Mouse (Mus musculus): Measurements from ENCODE around the gene Cfap100.

The Cfap100 gene

DNA sequence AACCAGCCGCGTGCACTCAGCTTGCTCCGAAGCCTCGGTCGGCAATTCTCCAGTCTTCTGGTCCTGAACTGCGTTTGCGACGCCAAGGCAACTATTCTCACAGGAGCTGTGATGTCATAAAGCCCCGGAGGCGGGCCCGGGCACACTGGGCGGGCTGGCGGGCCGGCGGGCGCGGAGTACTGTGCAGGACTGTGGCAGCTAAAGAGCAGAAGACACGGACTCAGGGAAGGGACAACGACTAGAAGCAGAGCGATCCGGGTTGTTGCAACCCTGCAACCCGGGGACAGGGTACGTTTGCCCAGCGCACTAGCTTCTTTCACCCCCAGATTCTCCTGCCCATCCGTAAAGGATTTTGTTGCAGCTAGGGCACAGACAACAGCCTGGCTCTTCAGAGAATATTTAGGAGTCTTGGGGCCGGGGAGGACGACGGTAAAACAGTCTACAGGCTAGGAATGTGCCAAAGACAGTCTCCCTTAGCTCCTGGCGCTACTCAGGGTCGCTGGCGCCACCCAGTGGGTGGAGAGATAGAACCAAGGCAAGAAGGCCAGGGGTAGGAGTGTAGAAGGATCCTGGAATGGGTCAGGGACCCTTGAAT is at the start of gene Cfap100:
Gene Cfap100, minus strand, starts transcription at position 418 of the 595 bp plus-strand sequence.
- no peak for DNase-seq (ENCODE audit: low read depth, low spot score)
- Histone ChIP-seq H3K36me3 (ENCODE audit: control insufficient read depth, insufficient read depth, low read length, poor library complexity, severe bottlenecking) (no peaks in the 10 kb centered on the region), H3K27me3 (ENCODE audit: control insufficient read depth, insufficient read depth, low read length, poor library complexity, severe bottlenecking) (no peaks in the 10 kb centered on the region)

DNA sequence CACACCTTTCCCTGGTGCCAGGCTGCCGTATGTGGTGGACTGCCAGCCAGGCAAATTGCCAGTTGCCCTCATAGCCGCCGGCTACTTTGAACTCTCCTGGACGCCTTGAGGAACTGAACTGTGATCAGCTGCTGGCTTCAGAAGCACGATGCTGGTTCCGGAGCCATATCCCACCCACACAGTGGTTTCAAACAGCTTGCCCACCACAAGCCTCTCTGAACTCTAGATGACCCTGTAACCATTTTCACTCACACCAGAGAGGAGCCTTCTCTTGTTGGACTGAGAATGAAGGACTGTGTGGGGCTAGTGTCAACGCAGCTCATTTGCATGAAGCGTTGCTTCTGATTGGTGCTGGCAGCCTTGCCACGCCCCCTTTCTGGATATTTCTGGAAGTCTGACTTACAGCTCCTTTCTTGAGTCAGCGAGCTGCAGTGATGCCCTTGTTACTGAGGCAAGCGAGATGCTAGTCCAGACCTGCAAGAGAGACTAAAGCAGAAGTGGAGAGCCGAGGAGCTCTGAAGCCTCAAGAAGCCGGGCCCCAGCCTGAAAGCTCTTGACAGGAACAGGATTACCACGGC is 48.4 kb upstream of the Cfap100 start:
- Histone ChIP-seq H3K36me3 (ENCODE audit: control insufficient read depth, insufficient read depth, low read length, poor library complexity, severe bottlenecking) (no peaks in the 10 kb centered on the region), H3K27me3 (ENCODE audit: control insufficient read depth, insufficient read depth, low read length, poor library complexity, severe bottlenecking) (no peaks in the 10 kb centered on the region)
- DNase-seq (ENCODE audit: low read depth, low spot score), result no peak

DNA sequence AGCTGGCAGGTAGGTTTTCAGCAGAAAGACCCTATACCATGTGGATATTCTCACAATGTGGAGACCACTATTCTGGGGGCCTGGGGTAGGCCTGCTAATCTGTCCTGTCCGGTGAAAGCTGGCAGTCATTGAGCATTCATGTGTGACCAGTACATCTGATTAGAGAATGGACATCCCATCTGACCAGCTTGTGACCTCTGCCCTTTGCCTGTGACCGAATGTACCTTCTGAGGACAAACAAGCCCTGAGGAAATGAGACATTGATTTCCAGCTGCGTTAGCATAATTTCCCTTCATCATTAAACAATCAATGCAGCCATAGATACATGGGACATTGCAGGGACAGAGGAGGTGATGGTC is 47.2 kb upstream of the Cfap100 start:
- no peak for DNase-seq (ENCODE audit: low read depth, low spot score)
- Histone ChIP-seq H3K27me3 (ENCODE audit: control insufficient read depth, insufficient read depth, low read length, poor library complexity, severe bottlenecking) (no peaks in the 10 kb centered on the region), H3K36me3 (ENCODE audit: control insufficient read depth, insufficient read depth, low read length, poor library complexity, severe bottlenecking) (no peaks in the 10 kb centered on the region)

- DNase-seq (ENCODE audit: low read depth, low spot score), result no peak
- H3K27me3 ChIP-seq (ENCODE audit: control insufficient read depth, insufficient read depth, low read length, poor library complexity, severe bottlenecking), result no peaks in the 10 kb centered on the region
- no peaks in the 10 kb centered on the region for H3K36me3 ChIP-seq (ENCODE audit: control insufficient read depth, insufficient read depth, low read length, poor library complexity, severe bottlenecking)
These were observed 46.7 kb upstream of the Cfap100 start for GRCm38 (mm10) chr6:90475176-90475853.

DNA sequence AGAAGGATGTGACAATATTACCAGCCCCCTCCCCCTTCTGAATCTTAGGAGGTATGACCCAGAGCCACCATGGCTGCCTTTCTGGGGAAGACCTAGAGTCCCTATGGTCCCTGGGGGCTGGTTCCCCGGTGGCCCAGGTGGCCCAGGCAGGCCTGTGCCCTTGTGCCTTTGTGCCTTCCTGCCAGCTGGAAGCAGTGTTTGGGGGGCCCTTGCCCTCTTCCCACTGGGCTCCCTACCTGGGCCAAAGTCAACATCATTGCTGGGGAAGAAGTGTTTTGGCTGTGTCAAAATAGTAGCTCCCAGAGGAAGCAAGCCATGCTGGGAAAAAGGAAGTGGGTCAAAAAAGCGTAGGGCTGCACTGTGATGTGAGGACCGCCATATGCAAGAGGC is 45.8 kb upstream of the Cfap100 start:
- DNase-seq (ENCODE audit: low read depth, low spot score), result no peak
- H3K27me3 ChIP-seq (ENCODE audit: control insufficient read depth, insufficient read depth, low read length, poor library complexity, severe bottlenecking), result no peaks in the 10 kb centered on the region
- no peaks in the 10 kb centered on the region for H3K36me3 ChIP-seq (ENCODE audit: control insufficient read depth, insufficient read depth, low read length, poor library complexity, severe bottlenecking)

DNA sequence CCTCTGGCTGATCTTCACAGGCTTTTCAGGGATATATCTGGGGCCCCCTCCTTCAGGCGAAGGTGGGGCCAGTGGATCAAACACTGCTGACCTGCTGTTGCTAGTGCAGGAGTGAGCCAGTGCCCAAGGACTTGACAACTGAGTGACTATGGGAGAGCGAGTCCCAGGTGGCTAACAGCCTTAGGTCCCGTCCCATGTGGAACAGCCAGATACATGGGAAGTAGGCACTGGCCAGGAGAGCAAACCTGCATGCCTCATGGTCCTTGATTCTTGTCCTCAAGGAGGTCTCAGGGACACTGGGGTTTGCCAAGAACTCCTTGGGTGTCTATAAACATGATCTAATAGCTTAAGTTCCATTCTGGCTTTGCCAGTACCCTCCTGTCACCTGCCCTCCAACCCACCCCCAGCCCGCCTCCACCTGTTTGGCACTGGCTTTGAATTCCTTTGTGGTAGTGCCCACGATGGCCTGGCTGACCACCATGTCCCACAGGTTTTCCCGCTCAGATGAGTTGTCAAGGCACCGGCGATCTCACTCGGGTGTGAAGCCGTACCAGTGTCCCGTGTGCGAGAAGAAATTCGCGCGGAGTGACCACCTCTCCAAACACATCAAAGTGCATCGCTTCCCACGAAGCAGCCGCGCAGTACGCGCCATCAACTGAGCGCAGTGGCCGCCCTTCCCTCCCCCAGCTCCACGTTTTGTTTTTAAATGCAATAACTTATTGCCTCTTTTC is 45.2 kb upstream of the Cfap100 start:
- H3K36me3 ChIP-seq (ENCODE audit: control insufficient read depth, insufficient read depth, low read length, poor library complexity, severe bottlenecking), result no peaks in the 10 kb centered on the region
- H3K27me3 ChIP-seq (ENCODE audit: control insufficient read depth, insufficient read depth, low read length, poor library complexity, severe bottlenecking), result no peaks in the 10 kb centered on the region
- DNase-seq (ENCODE audit: low read depth, low spot score), result no peak

DNA sequence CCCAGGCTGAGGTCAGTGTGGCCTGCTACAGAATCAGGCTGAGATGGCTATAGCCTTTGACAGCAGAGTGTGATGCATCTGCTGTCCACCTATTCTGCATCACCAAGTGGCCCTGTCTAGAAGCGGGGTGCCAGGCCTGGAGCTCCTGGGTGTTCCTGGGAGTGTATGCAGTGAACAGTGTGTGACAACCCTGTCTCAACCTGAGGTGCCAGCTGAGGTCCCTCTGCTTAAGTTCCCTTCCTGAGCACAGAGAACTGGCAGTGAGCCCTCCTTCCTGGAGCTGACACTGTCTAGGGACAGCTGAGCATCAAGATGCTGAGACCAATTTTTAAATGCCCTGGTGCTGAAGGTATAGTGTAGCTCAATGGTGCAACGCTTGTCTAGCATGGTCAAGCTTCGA is 44.1 kb upstream of the Cfap100 start:
- H3K27me3 ChIP-seq (ENCODE audit: control insufficient read depth, insufficient read depth, low read length, poor library complexity, severe bottlenecking), result no peaks in the 10 kb centered on the region
- no peak for DNase-seq (ENCODE audit: low read depth, low spot score)
- no peaks in the 10 kb centered on the region for H3K36me3 ChIP-seq (ENCODE audit: control insufficient read depth, insufficient read depth, low read length, poor library complexity, severe bottlenecking)

GRCm38 (mm10) chr6:90472079-90472478 is 43.5 kb upstream of the Cfap100 start:
- no peak for DNase-seq (ENCODE audit: low read depth, low spot score)
- H3K36me3 ChIP-seq (ENCODE audit: control insufficient read depth, insufficient read depth, low read length, poor library complexity, severe bottlenecking), result no peaks in the 10 kb centered on the region

GRCm38 (mm10) chr6:90470947-90471541 is 42.4 kb upstream of the Cfap100 start:
- DNase-seq (ENCODE audit: low read depth, low spot score), result no peak
- H3K27me3 ChIP-seq (ENCODE audit: control insufficient read depth, insufficient read depth, low read length, poor library complexity, severe bottlenecking), result no peaks in the 10 kb centered on the region
- H3K36me3 ChIP-seq (ENCODE audit: control insufficient read depth, insufficient read depth, low read length, poor library complexity, severe bottlenecking), result no peaks in the 10 kb centered on the region

More at GRCm38 (mm10) chr6:90472079-90472478, 43.5 kb upstream of the Cfap100 start:
- no peaks in the 10 kb centered on the region for H3K27me3 ChIP-seq (ENCODE audit: control insufficient read depth, insufficient read depth, low read length, poor library complexity, severe bottlenecking)

- no peaks in the 10 kb centered on the region for H3K36me3 ChIP-seq (ENCODE audit: control insufficient read depth, insufficient read depth, low read length, poor library complexity, severe bottlenecking)
- H3K27me3 ChIP-seq (ENCODE audit: control insufficient read depth, insufficient read depth, low read length, poor library complexity, severe bottlenecking), result no peaks in the 10 kb centered on the region
- no peak for DNase-seq (ENCODE audit: low read depth, low spot score)
These were observed 41.7 kb upstream of the Cfap100 start for GRCm38 (mm10) chr6:90470255-90470654.

GRCm38 (mm10) chr6:90469041-90469440 is 40.4 kb upstream of the Cfap100 start:
- no peaks in the 10 kb centered on the region for H3K27me3 ChIP-seq (ENCODE audit: control insufficient read depth, insufficient read depth, low read length, poor library complexity, severe bottlenecking)
- no peak for DNase-seq (ENCODE audit: low read depth, low spot score)
- H3K36me3 ChIP-seq (ENCODE audit: control insufficient read depth, insufficient read depth, low read length, poor library complexity, severe bottlenecking), result no peaks in the 10 kb centered on the region

DNA sequence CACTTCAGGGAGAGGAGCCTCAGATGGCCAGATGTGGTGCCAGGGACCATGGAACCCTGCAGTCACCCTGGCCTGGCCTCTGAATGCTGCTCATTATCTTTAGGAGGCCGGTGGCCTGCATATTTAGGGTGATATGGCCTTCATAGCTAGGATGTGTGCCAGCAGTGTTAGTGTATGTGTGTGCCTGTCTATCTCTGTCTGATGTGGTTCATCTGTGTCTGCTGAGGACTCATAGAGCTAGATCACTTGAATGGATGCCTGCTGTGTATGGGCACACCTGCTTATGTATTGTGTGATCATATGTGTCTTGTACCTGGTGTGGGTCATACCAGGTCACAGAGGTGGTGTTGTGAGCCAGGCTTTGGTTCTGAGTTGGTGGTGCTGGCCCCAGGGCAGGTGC is 39.6 kb upstream of the Cfap100 start:
- no peaks in the 10 kb centered on the region for H3K27me3 ChIP-seq (ENCODE audit: control insufficient read depth, insufficient read depth, low read length, poor library complexity, severe bottlenecking)
- no peaks in the 10 kb centered on the region for H3K36me3 ChIP-seq (ENCODE audit: control insufficient read depth, insufficient read depth, low read length, poor library complexity, severe bottlenecking)
- no peak for DNase-seq (ENCODE audit: low read depth, low spot score)

GRCm38 (mm10) chr6:90466847-90467410 is 38.3 kb upstream of the Cfap100 start:
- no peaks in the 10 kb centered on the region for H3K36me3 ChIP-seq (ENCODE audit: control insufficient read depth, insufficient read depth, low read length, poor library complexity, severe bottlenecking)
- no peaks in the 10 kb centered on the region for H3K27me3 ChIP-seq (ENCODE audit: control insufficient read depth, insufficient read depth, low read length, poor library complexity, severe bottlenecking)
- DNase-seq (ENCODE audit: low read depth, low spot score), result no peak

GRCm38 (mm10) chr6:90466079-90466478 is 37.5 kb upstream of the Cfap100 start:
- Histone ChIP-seq H3K36me3 (ENCODE audit: control insufficient read depth, insufficient read depth, low read length, poor library complexity, severe bottlenecking) (no peaks in the 10 kb centered on the region), H3K27me3 (ENCODE audit: control insufficient read depth, insufficient read depth, low read length, poor library complexity, severe bottlenecking) (no peaks in the 10 kb centered on the region)
- DNase-seq (ENCODE audit: low read depth, low spot score), result no peak
